Mouse (Mus musculus): ENCODE measurements around the gene Krt13.

The Krt13 gene

GRCm38 (mm10) chr11:100112935-100113741, 8.2 kb downstream of the Krt13 start:
- DNase-seq (ENCODE audit: low spot score in 2 of 2) = no peak

- no peak for DNase-seq (ENCODE audit: low spot score in 2 of 2)
These were observed 15.7 kb downstream of the Krt13 start, which contains the start of gene Krt36 for GRCm38 (mm10) chr11:100105576-100106122. Gene Krt36, minus strand, starts transcription at chr11:100105626.

GRCm38 (mm10) chr11:100102693-100103429, 18.5 kb downstream of the Krt13 start:
- no peak for DNase-seq (ENCODE audit: low spot score in 2 of 2)

DNA sequence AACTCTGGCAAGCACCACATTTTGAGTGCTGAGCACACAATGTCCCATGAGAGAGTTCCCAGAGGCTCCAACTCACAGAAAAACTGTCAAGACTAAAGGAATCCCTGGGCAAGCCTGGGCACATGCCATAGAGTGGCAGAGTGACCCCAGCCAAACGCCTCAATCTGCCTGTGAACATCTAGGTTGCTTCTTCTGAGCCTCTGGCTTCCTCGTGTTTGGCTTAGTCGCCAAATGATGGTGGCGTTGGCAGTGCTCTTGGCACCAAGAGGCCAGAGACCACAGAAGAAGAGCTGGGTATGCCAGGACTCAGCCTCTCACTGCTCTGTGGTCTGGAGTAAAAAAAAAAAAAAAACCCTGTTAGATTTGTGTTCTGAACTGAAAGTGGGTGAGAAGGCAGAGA, 21.0 kb downstream of the Krt13 start:
- no peak for DNase-seq (ENCODE audit: low spot score in 2 of 2)

DNA sequence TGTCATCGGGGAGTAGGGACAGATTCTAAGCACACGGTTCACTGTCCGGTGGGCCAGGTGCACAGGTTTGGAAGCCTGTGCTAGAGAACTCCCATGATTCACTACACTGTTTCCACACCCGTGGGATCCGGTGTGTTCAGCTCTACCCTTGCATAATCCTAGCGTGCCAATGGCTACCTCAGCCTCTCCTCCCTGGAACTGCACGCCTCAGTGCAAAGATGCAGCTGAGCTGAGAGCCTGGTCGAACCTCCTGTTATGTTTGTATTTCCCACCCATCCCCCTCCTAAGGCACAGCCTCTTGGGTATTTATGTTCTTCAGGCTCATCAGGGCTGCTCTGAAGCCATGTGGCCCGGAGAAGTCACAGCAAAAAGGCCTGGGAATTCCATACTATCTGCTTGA, 23.5 kb downstream of the Krt13 start:
- no peak for DNase-seq (ENCODE audit: low spot score in 2 of 2)

DNA sequence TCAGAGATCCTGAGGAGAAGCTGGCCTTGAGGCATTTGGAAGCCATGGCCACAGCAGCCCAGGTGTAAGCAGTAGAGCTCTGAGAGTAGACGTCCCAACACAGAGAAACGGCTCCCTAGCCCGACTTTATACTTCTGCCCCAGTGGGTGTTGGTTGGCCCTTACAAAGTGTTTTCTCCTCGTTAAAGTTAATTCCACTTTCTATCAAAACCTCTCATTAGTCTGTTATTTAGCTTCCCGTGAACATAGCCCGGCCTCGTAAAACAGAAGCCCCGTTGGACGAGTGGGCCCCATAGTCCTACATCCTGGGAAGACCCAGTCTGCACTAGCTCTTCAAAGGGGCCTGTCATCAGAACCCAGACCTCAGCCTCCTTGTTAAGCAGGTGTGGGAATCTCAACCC, 25.2 kb downstream of the Krt13 start, which contains the start of gene Krt35:
Gene Krt35 (minus strand): TSS at position 101 of the 400 bp plus-strand sequence.
- DNase-seq (ENCODE audit: low spot score in 2 of 2) = no peak

GRCm38 (mm10) chr11:100088378-100089025, 32.9 kb downstream of the Krt13 start:
- DNase-seq (ENCODE audit: low spot score in 2 of 2) = no peak

DNA sequence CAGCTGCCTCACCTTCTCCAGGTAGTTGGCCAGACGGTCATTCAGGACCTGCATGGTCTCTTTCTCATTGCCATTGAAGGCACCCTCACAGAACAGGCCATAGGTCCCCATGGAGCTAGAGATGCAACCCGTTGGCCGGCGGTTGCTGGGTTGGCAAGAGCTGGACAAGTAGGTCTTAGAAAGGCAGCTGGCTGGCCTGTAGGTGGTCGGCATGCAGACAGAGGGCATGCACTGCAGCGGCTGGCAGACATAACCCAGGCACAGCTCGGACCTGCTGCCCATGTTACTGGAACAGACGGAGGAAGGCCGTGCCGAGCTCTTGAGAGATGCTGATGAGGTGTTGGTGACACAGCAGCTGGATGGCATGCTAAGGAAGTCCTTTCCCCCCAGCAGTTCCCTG, 33.5 kb downstream of the Krt13 start, which contains the start of gene Krt32:
Gene Krt32 (minus strand): TSS at position 366 of the 400 bp plus-strand sequence.
- DNase-seq (ENCODE audit: low spot score in 2 of 2) = no peak

DNA sequence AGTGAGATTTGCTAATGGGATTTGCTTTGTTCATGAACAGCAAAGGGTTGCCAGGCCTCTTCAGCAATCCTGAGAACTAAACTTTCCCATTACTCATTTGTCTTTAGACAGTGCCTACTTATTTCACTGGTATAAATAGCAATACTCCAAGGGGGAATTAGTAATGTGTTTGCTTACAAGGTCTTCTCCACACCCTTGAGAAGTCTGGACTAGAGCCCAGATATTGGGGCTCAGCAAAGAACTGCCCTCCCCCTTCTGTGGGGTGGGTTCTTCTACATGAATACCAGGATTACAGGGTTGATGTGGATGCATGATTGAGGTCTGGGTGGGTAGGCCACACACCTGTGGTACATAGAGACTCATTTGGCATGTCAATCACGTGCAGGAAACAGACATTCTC, 47.5 kb downstream of the Krt13 start:
- no peak for DNase-seq (ENCODE audit: low spot score in 2 of 2)

All from urinary bladder, postnatal 4 days (tissue).